Mouse (Mus musculus) cerebellum, adult 2 months (tissue): ENCODE results near the gene 9130230L23Rik.

Source experiments
- CTCF ChIP-seq: fragments of 200-500 bp; IDR thresholded peaks from 2 replicates; pipeline ENCODE4 v1.5.1; 2011; ENCODE audit warnings: low read depth, mild to moderate bottlenecking, control low read depth, low read length, moderate library complexity, borderline replicate concordance; ENCODE audit not compliant: insufficient read depth
- POLR2A ChIP-seq: fragments of 200-500 bp; IDR thresholded peaks from 2 replicates; pipeline ENCODE4 v1.6.1; 2011; ENCODE audit warnings: low read length, control low read depth, borderline replicate concordance; ENCODE audit not compliant: insufficient read depth

GRCm38 (mm10) chr5:66037066-66037465, 33.0 kb upstream of the 9130230L23Rik start:
- TF ChIP-seq CTCF (no peak), POLR2A (no peak)
